ENCODE assay signal across 26 mouse cellular contexts in genomic region chr10:51929341-51929740, GRCm38 (mm10).
DNase-seq lines count a peak whose midpoint lies in the region; ATAC-seq and TF ChIP-seq lines count a peak whose summit lies in the region.
"Had no signal": no experiment of that assay in that cellular context is flagged by ENCODE, and none has a peak within 500 bp of the region (broad histone marks: within the 10 kb centered on the region; RNA-seq: fewer than 3 reads in every experiment).

No protein-coding gene starts in this region.

- no peak for TF ChIP-seq POLR2A in limb, embryonic 14.5 days (IDR thresholded peaks at IDR 0.05; ENCODE audit: borderline replicate concordance, extremely low read depth, insufficient read depth, insufficient read length)

- no peak for ATAC-seq in embryonic facial prominence, embryonic 14.5 days (ENCODE audit: low read depth)
- ATAC-seq in limb, embryonic 14.5 days (ENCODE audit: low FRiP score, low read depth): peak; percentile 69; the same call in 1 of the 2 replicates
- ATAC-seq in neural tube, embryonic 15.5 days (ENCODE audit: low FRiP score): no peak
- ATAC-seq: activated CD4-positive, CD25-positive, alpha-beta regulatory T cell, adult 4 months; hindbrain, embryonic 16.5 days; intestine, embryonic 15.5 days had no signal

- WGBS in embryonic facial prominence, embryonic 14.5 days: 72% methylated on average over 6 of the region's 6 CpGs
- WGBS in embryonic facial prominence, embryonic 10.5 days: 74% methylated on average over 6 of the region's 6 CpGs
- 79% methylated on average over 6 of the region's 6 CpGs for WGBS in limb, embryonic 14.5 days
- WGBS in neural tube, embryonic 15.5 days: 64% methylated on average over 6 of the region's 6 CpGs

- no peak overlapping the region for H3K27ac ChIP-seq in embryonic facial prominence, embryonic 14.5 days (replicated peaks; ENCODE audit: low read depth, low read length)
- no peak overlapping the region for H3K27ac ChIP-seq in embryonic facial prominence, embryonic 10.5 days (replicated peaks)
- no peak overlapping the region for H3K27ac ChIP-seq in limb, embryonic 14.5 days (replicated peaks; ENCODE audit: low read depth, low read length)
- no peak overlapping the region for H3K27ac ChIP-seq in neural tube, embryonic 15.5 days (replicated peaks)
- H3K27ac ChIP-seq: embryonic facial prominence, embryonic 15.5 days; forebrain, embryonic 12.5 days; forebrain, embryonic 15.5 days; heart, embryonic 15.5 days; hindbrain, embryonic 10.5 days; hindbrain, embryonic 13.5 days; intestine, embryonic 15.5 days had no signal

- H3K9ac ChIP-seq in embryonic facial prominence, embryonic 14.5 days (ENCODE audit: low read depth, low read length): no peak overlapping the region
- H3K9ac ChIP-seq in limb, embryonic 14.5 days (ENCODE audit: low read depth, low read length, severe bottlenecking): no peak overlapping the region
- no peak overlapping the region for H3K9ac ChIP-seq in neural tube, embryonic 15.5 days (replicated peaks)
- H3K9ac ChIP-seq: embryonic facial prominence, embryonic 15.5 days; forebrain, embryonic 12.5 days; forebrain, embryonic 15.5 days; heart, embryonic 12.5 days; heart, embryonic 15.5 days; hindbrain, embryonic 13.5 days; intestine, embryonic 15.5 days had no signal

- no peaks in the 10 kb centered on the region for H3K27me3 ChIP-seq in embryonic facial prominence, embryonic 14.5 days (replicated peaks; ENCODE audit: control insufficient read depth, insufficient read depth, low read length)
- no peaks in the 10 kb centered on the region for H3K27me3 ChIP-seq in embryonic facial prominence, embryonic 10.5 days (replicated peaks; ENCODE audit: low read depth, poor library complexity, severe bottlenecking)
- H3K27me3 ChIP-seq in limb, embryonic 14.5 days (ENCODE audit: control insufficient read depth, insufficient read depth, low read length): no peaks in the 10 kb centered on the region
- H3K27me3 ChIP-seq in neural tube, embryonic 15.5 days (replicated peaks): no peaks in the 10 kb centered on the region
- H3K27me3 ChIP-seq: embryonic facial prominence, embryonic 15.5 days; forebrain, embryonic 12.5 days; forebrain, embryonic 15.5 days; heart, embryonic 12.5 days; heart, embryonic 15.5 days; hindbrain, embryonic 13.5 days; intestine, embryonic 15.5 days had no signal

- peak; percentile 3 for DNase-seq in embryonic facial prominence, embryonic 14.5 days (ENCODE audit: low spot score)
- DNase-seq in embryonic facial prominence, embryonic 10.5 days (ENCODE audit: low spot score): no peak
- peak; percentile 15 to 18 for DNase-seq in gastrocnemius, adult 8-10 months (ENCODE audit: low spot score in 2 of 2)
- no peak for DNase-seq in gastrocnemius, postnatal 4 days (ENCODE audit: low spot score in 2 of 2)
- no peak for DNase-seq in limb, embryonic 14.5 days (ENCODE audit: low spot score)
- peak; percentile 77 for DNase-seq in skeletal muscle tissue, adult 2 months (ENCODE audit: low read depth, low spot score)
- DNase-seq: adrenal gland, adult 8-10 months; adrenal gland, postnatal 25 days; cerebellum, adult 11-12 months; cerebellum, adult 8-10 months; cerebellum, postnatal 10 days; cerebellum, postnatal 36 days; embryo, embryonic 11 days; heart, adult 18-20 months; heart, postnatal 36 days had no signal

- no peaks in the 10 kb centered on the region for H3K36me3 ChIP-seq in embryonic facial prominence, embryonic 14.5 days (ENCODE audit: control insufficient read depth, insufficient read depth, low read length)
- H3K36me3 ChIP-seq in embryonic facial prominence, embryonic 10.5 days (replicated peaks): no peaks in the 10 kb centered on the region
- H3K36me3 ChIP-seq in limb, embryonic 14.5 days (ENCODE audit: control insufficient read depth, insufficient read depth, low read length): no peaks in the 10 kb centered on the region
- H3K36me3 ChIP-seq in neural tube, embryonic 15.5 days: no peaks in the 10 kb centered on the region
- H3K36me3 ChIP-seq: embryonic facial prominence, embryonic 15.5 days; forebrain, embryonic 12.5 days; forebrain, embryonic 15.5 days; heart, embryonic 12.5 days; heart, embryonic 15.5 days; hindbrain, embryonic 10.5 days; hindbrain, embryonic 13.5 days; intestine, embryonic 15.5 days had no signal

- no peaks in the 10 kb centered on the region for H3K9me3 ChIP-seq in embryonic facial prominence, embryonic 14.5 days (ENCODE audit: control insufficient read depth, low read length)
- no peaks in the 10 kb centered on the region for H3K9me3 ChIP-seq in embryonic facial prominence, embryonic 10.5 days
- H3K9me3 ChIP-seq in limb, embryonic 14.5 days (ENCODE audit: control insufficient read depth, low read length): no peaks in the 10 kb centered on the region
- H3K9me3 ChIP-seq in neural tube, embryonic 15.5 days (replicated peaks): no peaks in the 10 kb centered on the region
- H3K9me3 ChIP-seq: embryonic facial prominence, embryonic 15.5 days; forebrain, embryonic 12.5 days; forebrain, embryonic 15.5 days; heart, embryonic 12.5 days; heart, embryonic 15.5 days; hindbrain, embryonic 10.5 days; hindbrain, embryonic 13.5 days; intestine, embryonic 15.5 days had no signal

- no peaks in the 10 kb centered on the region for H3K4me1 ChIP-seq in embryonic facial prominence, embryonic 14.5 days (ENCODE audit: control insufficient read depth, insufficient read depth, low read length)
- 0 out of 2 replicates have a peak, but pooled peaks cover 3% of the 10 kb centered on the region for H3K4me1 ChIP-seq in embryonic facial prominence, embryonic 10.5 days
- peaks cover 3% of the 10 kb centered on the region for H3K4me1 ChIP-seq in limb, embryonic 14.5 days (ENCODE audit: control insufficient read depth, insufficient read depth, low read length)
- no peaks in the 10 kb centered on the region for H3K4me1 ChIP-seq in neural tube, embryonic 15.5 days
- H3K4me1 ChIP-seq: embryonic facial prominence, embryonic 15.5 days; forebrain, embryonic 12.5 days; hindbrain, embryonic 10.5 days; hindbrain, embryonic 13.5 days; intestine, embryonic 15.5 days had no signal

- no peak overlapping the region for H3K4me2 ChIP-seq in embryonic facial prominence, embryonic 14.5 days (ENCODE audit: low read depth, low read length)
- H3K4me2 ChIP-seq in limb, embryonic 14.5 days (replicated peaks; ENCODE audit: low read depth, low read length, severe bottlenecking): no peak overlapping the region
- H3K4me2 ChIP-seq in neural tube, embryonic 15.5 days: no peak overlapping the region
- H3K4me2 ChIP-seq: embryonic facial prominence, embryonic 15.5 days; forebrain, embryonic 12.5 days; forebrain, embryonic 15.5 days; heart, embryonic 12.5 days; heart, embryonic 15.5 days; hindbrain, embryonic 13.5 days; intestine, embryonic 15.5 days had no signal

- no peak overlapping the region for H3K4me3 ChIP-seq in embryonic facial prominence, embryonic 14.5 days (ENCODE audit: low read depth, low read length)
- no peak overlapping the region for H3K4me3 ChIP-seq in embryonic facial prominence, embryonic 10.5 days
- H3K4me3 ChIP-seq in limb, embryonic 14.5 days (replicated peaks; ENCODE audit: low read length): no peak overlapping the region
- no peak overlapping the region for H3K4me3 ChIP-seq in neural tube, embryonic 15.5 days (replicated peaks)
- H3K4me3 ChIP-seq: embryonic facial prominence, embryonic 15.5 days; forebrain, embryonic 12.5 days; forebrain, embryonic 15.5 days; heart, embryonic 12.5 days; heart, embryonic 15.5 days; hindbrain, embryonic 10.5 days; hindbrain, embryonic 13.5 days; intestine, embryonic 15.5 days had no signal

Comparison
In these comparisons a context has a peak if more than half of its experiments do, and no peak if none do; other contexts are left out.
1. DNase-seq: peak in embryonic facial prominence, embryonic 14.5 days (single experiment), gastrocnemius, adult 8-10 months (2 of 2) and skeletal muscle tissue, adult 2 months (single experiment); none in embryonic facial prominence, embryonic 10.5 days (single experiment), gastrocnemius, postnatal 4 days (0 of 2) and limb, embryonic 14.5 days (single experiment).